Mouse (Mus musculus) left cerebral cortex, adult 18-20 months (tissue): ENCODE results near the gene Jazf1. TPM values are rescaled to one million over a fixed set of nuclear protein-coding genes. Genes with fewer than 3 reads are reported as not detected.

Experiments used
- DNase-seq, 2 experiments: peaks; one replicate each; pipeline ENCODE4 v3.0.0; 2021 to 2022; ENCODE audit warnings: low spot score in 2 of 2, mixed read lengths in 1 of 2
- long read RNA-seq, 2 experiments: library from polyadenylated mRNA; stranded (forward); transcript quantifications; one replicate each; pipeline ENCODE4 v2.0.0; 2021
- total RNA-seq, 2 experiments: library from RNA; stranded (reverse); gene quantifications; 2 replicates each; pipeline ENCODE4 v1.2.3; 2021

Jazf1 gene
- 10 to 100 TPM; 27.8 to 28.1 TPM for total RNA-seq
- long read RNA-seq, experiment 1, transcript Jazf1-201 (5 exons, 2,203 nt): major isoform, 24 of 30 reads
- long read RNA-seq, experiment 1, partial matches to known transcripts: 1 of 30 reads
- long read RNA-seq, experiment 1, other reads (novel, unspliced or antisense): 5 of 30 reads
- long read RNA-seq, experiment 2, transcript Jazf1-201 (5 exons, 2,203 nt): major isoform, 10 of 12 reads
- long read RNA-seq, experiment 2, partial matches to known transcripts: 0 of 12 reads
- long read RNA-seq, experiment 2, other reads (novel, unspliced or antisense): 2 of 12 reads

DNA sequence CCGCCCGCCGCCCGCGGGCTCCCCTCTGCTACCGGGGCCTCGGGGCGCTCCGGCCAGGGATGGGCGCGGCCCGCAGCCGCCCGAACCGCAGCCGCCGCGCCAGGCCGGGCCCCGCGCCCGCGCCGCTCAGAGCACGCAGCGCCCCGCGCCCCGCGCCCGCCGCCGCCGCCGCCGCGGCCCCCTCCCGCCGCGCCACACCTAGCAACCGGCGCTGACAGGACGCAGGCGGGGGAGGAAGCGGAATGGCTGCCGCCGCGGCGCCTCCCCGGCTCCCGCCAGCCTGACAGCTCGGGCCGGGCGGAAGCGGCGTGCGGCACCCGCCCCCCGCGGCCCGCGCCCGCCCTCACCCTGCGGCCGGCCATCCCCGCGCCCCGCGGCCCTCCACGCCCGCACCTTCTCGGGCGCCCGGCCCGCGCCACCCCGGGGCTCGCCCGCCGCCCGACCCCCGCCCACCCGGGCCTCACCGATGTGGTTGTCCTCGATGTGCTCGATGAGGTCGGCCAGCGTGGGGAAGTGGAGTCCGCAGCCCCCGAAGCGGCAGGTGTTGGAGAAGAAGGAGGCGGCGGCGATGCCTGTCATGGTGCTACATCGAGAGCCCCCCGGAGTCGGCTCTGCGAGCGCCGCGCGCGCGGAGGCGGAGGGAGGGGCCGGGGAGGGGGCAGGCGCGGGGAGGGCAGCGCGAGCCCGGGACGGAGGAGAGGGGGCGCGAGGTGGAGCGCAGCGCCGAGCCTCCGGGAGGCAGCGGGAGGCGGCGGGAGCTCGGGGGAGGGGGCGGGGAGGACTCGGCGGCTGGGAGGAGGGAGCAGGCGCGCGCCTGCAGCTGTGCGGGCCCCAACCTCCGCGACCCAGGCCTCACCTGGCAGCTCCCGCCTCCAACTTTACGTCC is at the start of gene Jazf1:
Jazf1 (minus strand) TSS at position 643 of the 886 bp plus-strand sequence.
- peak; percentile 48 to 63 for DNase-seq

DNA sequence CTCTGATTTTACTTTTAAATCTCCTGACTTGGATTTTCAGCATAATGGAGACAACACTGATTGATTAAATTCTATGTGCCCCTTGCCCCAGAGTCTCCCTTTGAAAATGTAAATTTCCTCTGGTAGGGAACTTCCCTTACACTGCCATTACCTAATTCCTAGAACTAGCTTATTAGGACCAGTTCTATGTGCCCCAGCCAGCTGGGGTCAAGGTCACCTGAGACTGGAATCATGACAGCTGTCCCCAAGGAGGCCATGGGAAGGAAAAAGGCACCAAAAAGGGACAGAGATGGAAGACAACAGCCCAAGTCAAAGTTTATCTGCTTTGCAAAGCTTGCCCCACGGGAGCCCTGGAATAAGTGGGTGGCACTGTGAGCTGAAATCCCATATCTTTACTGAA is 49.4 kb upstream of the Jazf1 start:
- no peak for DNase-seq

DNA sequence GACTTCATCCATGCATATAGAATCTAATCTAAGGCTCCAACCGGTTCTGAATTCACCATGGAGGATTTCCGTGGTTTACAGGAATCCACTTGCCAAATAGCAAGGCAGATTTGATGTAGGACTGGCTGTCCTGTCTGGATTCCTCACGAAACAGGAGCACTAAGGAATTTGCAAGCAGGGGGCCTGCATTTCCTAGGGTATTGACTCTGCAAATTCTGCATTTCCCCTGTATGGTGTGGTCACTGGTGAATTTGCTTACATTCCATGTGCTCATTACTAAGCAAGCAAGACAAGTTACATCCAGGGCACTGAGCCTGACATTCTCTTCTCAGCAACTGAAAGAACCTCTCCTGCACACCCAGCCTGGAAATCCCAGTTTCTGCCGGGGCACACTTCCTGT is 18.4 kb upstream of the Jazf1 start:
- DNase-seq: no peak

DNA sequence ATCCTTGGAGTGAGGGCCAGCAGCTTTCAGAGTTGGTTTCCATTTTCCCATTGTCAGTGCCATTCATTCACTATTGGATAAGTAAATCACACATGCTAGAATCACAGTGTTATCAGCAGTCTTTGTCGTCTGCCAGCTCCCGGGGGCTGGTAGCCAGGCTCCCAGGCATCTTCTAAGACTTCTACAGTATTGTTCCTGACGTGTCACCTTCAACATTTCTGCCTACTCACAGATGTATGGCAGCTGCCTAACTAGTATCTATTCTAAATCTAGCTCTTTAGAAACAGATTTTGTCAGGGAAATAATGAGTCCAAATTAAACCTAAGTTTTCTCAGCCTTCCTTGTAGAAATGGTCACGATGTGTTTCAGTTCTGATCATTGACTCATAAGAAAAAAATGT is 12.8 kb upstream of the Jazf1 start:
- peak in 1 of 2 experiments; percentile 19 for DNase-seq

DNA sequence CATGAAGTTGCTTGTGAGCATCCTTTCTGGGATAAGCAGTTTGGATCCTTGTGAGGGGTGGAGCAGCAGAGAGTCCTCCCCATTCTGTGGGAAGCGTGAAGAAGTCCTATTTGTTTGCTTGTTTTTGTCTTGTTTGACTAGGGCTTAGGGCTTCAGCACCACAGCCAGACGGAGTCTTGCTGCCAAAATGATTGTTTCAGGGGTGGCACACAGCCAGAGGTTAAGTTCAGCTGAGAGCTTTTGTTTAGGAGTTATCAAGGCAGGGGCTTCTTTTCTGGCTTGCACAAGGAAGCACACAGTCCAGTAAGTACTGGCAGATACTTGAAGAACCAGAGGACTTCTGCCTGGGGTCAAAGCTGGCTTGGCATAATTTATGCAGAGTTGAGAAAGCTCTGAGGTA is 10.2 kb upstream of the Jazf1 start:
- no peak for DNase-seq

DNA sequence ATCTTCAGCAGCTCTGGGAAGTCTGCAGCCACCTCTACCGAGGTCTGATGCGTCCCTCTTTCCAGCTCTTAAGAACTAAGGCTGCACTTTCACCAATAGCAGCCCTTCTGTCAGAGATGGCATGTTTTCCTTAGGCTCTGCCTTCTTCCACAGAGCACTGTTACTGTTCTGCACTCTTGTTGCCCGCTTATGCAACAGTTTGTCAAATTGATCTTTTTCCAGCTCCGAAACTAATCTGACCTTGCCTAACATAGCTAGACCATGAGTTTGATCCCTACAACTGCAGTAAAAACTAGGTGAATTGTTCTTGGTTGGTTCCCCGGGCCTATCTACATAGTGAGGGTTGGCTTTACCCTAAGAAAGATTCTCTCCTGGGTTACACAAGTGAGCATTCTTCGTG is 3.3 kb upstream of the Jazf1 start:
- DNase-seq: no peak

DNA sequence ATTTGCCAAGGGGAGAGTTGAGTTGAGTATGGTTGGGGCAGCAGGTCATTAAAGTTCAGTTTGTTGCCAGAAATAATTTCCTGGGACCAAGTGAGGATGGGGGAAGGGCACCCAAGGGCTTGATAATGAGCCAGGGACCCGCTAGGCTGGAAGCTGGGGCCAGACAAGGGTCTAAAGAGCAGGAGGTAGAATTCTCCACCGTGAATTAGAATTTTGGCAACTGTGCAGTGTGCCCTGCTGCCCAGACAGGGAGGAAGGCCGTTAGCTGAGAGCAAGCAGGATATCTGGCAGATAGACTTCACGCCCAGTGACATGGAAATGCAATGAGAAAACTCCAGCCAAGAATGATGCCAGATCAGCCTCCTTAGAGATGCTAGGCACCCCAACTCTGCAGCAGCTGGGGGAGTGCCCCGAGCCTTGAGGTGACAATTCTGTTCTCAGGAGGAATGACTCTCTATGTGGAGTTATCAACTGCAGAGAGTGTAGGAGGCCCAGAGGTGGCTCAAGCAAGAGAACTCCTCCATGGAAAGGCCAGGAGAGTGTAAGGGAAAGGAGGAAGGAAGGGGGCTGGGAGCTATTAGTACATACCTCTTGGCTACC is 1.6 kb upstream of the Jazf1 start:
- DNase-seq: no peak

DNA sequence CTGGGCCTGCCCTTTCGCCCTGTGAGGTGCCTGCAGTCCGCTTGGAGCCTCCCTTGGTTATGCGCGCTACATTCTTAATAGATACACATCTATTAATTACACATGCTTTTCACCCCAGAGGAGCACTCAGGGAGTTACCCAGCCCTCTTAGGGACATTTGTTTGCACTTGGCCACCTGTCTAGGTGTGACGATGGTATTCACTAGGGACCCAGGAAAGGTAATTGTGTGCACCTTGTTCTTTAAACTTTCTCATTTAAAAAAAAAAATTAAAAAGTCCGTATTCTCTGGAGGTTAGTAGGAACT is 396 bp upstream of the Jazf1 start:
- no peak for DNase-seq

DNA sequence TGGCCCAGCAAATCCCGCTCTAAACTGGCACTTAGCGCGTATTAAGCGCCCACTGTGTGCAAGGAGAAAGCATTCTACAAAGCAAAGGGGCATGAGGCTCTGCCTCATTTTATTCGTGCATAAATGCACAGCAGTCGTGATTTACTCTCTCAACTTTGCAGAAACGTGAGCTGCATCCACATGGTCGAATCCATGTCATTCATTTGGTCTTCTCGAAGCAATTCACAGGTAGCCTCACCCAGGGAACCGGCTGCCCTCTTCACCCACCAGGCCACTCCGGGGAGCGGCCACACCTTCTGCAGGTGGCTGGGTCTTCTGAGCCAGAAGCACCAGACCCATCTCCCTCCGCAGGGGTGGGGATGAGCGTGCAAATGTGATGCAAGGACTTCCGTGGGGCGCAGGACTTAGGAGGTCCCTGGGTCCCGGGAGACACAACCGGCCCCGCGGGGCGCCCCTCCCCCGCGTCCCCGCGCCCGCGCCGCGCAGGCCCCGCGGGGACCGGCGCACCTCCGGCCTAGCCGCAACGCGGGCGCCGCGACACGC is 914 bp downstream of the Jazf1 start:
- peak; percentile 14 to 23 for DNase-seq

DNA sequence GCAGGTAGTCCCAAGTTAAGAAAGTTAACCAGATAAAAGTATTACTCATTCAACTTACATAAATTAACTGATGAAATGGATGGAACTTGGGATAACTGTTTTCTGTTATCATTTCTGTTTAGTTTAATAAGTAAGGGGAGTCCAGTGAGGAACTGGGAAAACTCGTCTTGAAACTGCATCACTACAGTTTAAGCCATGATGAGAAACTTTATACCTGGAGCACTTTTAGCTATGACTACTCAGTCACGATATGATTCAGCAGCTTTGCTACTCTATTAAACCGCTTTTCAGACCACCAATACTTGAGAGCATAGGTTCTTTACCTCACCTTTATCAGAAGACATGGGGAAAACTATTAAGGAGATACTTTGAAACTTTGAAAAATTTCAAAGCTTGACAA is 1.5 kb downstream of the Jazf1 start:
- DNase-seq: no peak

DNA sequence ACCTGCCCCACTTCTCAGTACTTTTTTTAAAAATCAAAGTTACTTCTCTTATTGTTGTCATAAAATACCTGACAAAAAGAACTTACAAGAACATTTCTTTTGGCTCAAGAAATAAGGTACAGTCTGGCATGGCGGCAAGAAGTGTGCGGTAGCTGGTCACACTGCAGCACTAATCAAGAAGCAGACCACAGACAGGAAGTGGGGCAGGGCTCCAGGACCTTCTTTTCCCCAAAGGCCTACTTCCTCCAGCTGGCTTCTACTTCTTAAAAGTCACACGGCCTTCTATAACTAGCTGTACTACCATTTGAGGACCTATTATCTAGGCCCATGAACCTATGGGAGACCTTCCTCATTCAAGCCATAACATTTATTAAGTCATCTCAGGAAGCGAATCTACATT is 4.4 kb downstream of the Jazf1 start:
- DNase-seq: no peak

DNA sequence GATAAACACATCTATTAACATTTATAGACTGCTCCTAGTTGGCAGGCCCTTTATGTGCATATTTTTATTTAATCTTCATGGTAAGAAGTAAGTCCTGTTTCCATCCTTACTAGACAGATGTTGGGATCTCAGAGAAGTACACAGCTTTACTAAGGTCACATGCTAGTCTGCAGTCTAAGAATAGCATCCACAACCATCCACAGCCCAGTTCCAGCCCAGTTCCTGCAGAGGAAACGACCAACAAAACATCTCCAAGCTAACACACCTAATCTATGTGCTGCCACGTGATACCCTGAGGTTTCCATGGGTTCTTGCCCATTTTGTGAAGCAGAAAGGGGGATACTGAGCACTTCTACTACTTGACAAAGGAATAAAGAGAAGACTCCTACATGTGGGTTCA is 13.5 kb downstream of the Jazf1 start:
- DNase-seq: no peak

DNA sequence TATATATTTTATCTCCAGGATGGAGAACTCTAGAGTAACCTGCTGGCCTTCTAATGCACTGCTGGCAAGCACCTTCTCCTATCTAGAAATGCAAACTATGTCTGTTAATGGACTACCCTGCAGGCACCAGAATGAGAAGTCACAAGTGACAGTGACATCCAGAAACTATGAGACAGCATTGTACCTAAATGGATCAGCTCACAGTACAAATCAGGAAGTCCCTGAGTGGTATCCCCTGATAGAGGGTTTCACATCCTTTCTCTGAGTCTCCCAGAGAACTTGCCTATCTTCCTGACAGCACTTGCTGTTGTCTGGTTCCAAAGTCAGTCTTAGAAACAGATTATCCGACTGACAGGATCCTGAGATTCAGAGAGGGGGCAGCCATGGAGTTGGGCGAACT is 22.9 kb downstream of the Jazf1 start:
- no peak for DNase-seq

DNA sequence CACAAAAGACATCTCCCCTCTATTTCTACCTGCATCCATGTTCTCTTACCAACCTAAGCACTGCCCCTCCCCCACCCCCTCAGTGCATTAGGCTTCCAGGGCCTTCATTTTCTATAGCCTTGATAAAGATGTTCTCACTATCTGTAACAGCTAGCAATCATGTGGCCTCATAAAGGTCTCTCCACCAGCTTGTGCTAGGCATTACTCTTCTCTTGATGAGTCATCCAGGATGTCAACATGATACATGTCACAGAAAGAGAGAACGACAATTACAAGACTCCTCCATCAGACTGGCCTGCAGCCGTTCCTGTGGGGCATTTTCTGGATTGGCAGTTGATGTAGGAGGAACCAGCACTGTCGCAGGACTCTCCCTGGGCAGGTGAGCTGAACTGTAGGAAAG is 30.3 kb downstream of the Jazf1 start:
- DNase-seq: no peak

DNA sequence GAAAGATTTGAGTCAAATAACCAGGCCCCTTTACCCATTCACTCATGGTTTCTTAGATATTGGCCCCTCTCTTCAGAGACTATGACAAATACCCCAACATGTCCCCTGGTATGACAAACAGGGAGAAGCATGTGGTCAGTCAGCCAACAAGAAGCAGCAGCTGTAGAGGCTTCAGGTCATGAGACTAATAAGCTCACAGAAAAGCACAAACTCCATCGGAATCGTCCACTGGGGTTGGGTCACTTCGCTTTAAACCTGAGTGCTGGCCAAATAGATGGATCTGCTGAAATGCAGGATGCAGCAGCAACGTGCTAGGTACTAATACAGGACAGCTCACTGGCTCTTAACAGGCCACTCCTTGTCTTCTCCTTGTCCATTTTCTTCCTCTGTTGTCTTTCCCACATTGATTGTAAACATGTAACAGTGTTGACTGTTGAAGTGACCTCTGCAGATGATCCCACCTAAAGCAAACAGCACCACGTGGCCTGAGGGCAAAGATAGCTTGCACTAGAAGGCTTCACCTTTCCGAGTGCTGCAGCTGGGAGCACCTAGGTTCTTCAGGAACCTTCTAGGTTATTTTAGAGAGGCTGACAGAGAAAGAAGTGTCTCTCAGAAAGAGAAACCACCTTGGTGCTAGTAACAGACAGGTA is 33.9 kb downstream of the Jazf1 start:
- DNase-seq: no peak

DNA sequence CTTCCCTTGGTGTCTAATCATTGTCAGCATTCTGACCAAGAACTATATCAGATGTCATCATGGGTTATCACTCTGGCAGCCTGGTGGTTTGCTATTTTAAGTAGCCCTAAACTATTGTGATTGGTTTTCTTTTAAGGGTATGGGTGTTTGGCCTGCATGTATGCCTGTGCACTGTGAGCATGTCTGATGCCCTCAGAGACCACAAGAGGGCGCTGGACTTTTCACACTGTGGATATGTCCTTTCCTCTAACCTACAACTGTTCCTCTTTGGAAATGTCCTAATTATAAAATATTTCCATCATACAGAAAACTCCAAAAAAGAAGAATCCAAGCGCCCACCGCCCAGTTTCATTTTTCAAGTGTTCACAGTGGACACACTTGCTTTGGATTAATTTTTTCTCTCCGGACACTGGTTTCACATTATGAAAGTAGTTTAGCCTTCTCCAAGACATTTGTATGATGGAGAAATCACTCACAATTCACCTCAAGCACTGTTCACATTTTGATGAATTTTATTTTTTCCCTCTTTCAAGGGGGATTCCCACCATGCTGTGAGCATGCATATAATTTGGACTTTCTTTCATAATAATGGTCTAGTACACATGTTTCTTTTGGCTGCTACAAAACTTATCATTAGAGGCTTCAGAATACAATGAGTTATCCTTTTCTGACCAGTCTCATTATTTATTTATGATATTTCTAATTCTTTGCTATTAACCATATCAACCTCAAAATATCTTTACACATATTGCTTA is 35.5 kb downstream of the Jazf1 start:
- DNase-seq: no peak

DNA sequence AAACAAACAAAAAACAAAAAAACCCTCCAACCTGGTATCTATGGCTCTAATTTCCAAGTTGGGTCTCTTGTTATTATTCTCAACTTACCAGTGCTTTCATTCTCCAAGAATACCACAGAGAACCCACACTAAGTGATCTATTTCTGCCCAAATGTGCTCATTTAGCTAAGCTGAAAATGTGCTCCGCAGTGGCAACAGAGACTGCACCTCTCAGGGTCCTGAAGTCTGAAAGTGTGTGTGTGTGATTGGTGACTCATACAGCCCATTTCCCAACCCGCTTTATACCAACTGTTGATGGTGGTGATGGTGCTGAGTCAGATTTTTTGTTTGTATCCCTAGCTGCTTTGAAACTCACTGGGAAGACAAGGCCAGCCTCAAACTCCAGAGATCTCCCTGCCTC is 46.4 kb downstream of the Jazf1 start:
- DNase-seq: no peak

DNA sequence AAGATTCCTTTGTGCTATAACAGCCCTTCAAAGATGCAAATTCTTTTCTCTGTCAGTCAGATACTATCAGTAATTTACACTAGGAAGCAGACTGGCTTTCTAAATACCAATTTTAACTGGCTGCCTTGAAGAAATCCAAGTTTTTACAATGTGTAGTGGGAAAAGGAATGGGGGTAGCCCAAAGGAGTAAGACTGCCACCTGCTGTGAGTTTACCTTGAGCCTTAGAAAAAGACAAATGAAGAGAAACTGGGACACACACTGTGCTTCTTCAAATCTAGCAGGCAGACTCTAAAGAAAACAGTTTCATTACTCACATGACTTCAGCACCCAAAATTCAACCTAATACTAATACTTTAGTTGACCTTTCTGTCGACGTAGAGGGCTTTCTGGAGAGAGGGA is 47.4 kb downstream of the Jazf1 start:
- DNase-seq: no peak

DNA sequence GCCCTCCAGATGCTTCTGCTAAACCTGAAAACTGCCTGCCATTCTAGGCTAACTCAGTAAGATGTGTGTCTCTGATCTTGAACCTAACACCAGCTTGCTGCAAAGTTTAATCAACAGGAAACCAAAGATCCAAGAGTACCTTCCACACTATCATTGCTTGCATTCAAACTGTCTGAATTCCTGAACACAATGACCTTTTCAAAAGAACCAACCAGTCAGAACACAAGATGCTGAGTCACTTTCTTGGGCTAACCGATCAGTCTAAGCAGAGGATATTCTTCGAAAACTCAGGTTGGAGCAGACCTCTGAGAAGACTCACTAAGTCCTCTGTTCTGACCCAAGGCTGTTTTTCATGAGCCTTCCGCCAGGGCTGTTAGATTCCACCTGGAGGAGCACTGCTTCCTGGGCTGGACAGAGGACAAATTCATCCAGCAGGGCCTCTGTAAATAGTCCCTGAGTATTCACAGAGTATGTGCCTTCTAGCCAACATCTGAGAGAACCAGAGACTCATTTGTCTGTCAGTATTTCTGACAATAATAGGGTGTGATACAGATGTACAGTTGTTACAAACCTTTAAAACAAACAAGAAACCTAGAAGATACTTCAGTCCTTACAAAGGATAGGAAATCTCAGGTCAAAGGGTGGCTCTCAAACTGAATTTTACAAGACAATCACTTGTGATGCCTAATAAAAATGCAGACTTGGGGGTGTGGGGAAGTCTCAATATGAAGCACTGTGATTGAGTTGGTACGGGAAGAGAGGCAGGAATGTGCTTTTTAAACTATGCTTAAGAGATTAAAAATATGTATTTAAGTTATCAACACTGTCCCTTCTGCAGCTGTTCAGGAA is 50.9 kb downstream of the Jazf1 start:
- DNase-seq: no peak
